Mouse (Mus musculus): ENCODE data around the gene Gm45618. TPM values are rescaled to one million over a fixed set of nuclear protein-coding genes. Genes with fewer than 3 reads are reported as not detected.

Gm45618 gene
- not detected in 2 replicates for polyA plus RNA-seq (2012; rRNA removed)

DNA sequence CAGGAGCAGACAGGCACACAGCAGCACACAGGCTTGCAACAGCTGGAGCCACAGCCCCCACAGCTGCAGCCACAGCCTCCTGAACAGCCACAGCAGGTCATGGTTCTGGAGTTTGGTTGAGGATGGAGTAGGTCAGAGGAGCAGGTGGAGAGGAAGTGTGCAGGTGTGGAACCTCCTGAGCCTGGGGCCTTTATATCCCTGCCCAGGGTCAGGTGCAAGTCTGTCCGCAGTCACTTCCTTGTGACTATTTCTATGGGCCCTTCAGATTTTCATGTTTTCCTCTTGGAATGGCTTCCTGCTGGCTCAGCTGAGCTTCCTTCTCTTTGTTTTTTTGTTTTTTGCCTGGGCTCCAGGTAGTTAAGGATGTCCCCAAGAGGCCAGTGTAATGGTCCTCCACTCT lies at the start of gene Gm45618:
Gene Gm45618, minus strand, starts transcription at position 101 of the 400 bp plus-strand sequence.

DNA sequence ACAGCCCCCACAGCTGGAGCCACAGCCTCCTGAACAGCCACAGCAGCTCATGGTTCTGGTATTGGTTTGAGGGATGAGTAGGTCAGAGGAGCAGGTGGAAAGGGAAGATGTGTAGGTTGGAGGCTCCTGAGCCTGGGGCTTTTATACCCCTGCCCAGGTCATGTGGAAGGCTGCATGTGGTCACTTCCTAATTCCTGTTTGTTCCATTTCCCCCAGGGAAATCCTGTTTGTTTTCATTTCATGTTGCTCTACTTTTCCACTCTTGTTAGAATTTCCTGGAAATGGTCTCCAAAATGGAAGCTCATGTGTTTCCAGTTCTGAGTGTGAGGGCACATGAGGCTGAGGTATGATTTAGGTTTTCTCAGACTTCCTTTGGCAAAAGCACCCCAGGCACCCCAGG lies 45.1 kb upstream of the Gm45618 start, which contains the start of gene Gm4553:
Gene Gm4553, minus strand, starts transcription at position 101 of the 400 bp plus-strand sequence.

DNA sequence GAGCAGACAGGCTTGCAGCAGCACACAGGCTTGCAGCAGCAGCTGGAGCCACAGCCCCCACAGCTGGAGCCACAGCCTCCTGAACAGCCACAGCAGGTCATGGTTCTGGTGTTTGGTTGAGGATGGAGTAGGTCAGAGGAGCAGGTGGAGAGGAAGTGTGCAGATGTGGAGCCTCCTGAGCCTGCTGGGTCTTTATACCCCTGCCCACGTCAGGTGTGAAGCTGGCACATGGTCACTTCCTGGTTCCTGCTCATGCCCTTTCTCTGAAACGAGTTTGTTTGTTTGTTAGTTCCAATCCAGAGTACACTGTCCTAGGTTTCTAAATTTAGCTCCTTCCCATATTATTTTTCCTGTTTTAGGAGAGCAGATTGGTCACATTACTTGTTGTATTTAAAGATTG lies 36.5 kb upstream of the Gm45618 start, which contains the start of gene Gm29735:
Gene Gm29735, minus strand, starts transcription at position 101 of the 400 bp plus-strand sequence.

DNA sequence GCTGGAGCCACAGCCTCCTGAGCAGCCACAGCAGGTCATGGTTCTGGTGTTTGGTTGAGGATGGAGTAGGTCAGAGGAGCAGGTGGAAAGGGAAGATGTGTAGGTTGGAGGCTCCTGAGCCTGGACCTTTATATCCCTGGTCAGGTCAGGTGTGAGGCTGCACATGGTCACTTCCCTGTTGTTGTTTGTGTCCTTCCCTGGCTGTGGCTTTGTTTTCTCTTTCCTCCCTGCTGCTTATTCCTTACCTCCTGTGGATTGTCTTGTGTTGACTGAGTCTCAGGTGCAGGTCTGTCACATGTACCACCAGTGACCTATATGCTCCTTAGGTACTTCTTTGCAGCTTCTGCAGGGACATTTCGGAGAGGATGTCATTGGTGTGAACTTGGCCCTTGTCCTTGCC lies 24.0 kb upstream of the Gm45618 start, which contains the start of gene Gm45337:
Gene Gm45337, minus strand, starts transcription at position 101 of the 400 bp plus-strand sequence.

DNA sequence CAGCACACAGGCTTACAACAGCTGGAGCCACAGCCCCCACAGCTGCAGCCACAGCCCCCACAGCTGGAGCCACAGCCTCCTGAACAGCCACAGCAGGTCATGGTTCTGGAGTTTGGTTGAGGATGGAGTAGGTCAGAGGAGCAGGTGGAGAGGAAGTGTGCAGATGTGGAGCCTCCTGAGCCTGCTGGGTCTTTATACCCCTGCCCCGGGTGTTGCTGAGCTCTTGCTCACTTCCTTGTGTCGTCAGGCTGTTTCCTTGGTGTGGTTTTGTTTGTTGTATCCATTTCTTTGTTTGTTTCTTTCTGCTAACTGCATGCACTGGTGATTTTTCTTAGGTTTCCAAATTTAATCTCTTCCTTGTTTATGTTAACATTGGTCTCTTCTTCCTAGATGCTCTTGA lies 15.4 kb upstream of the Gm45618 start, which contains the start of gene Gm39115:
Gene Gm39115, minus strand, starts transcription at position 101 of the 400 bp plus-strand sequence.

DNA sequence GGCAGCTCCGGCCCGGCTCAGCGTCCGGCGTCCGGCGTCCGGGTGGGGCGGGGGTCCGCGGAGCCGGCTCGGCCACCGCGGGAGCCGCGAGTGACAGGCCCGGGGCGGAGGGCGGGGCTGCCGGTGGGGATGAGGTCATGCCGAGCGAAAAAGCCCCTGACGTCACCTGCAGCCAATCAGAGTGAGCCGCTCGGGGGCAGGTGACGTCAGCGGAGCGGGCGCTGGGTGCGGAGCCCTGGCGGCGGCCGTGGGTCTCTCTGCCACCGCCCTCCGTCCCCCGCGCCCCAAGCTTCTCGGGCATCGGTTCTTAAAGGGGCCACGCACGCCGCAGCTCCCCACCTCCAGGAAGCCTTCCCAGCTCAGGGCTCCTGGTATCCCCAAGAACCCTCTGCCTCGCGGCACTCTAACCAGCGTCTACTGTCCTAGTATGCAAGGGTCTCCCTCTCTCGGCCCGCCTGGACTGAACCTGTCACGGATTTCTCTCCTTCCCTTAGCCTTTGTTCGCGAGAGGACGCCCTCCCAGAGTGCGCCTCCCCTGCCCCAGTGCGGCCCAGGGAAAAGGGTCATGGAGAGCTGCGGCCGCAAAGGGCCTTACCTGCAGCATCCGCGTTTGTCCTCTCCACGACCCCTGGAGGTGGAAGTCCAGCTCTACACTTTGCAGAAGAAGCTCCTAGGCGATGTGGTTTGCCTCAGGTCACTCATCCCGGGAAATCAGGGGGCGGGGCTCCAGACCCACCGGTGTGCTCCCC lies 25.2 kb downstream of the Gm45618 start, which contains the start of gene Dusp8:
Gene Dusp8, minus strand, starts transcription at position 661 of the 749 bp plus-strand sequence.

Other genes with a start within 250 kb of the Gm45618 start
- gene Tollip, start 202.2 kb downstream of the Gm45618 start, polyA plus RNA-seq (2012; rRNA removed) = 29.8 and 46.7 TPM in 2 replicates
- gene Brsk2, start 171.0 kb downstream of the Gm45618 start, polyA plus RNA-seq (2012; rRNA removed) = 58.5 and 70.7 TPM in 2 replicates
- gene Mob2, start 59.7 kb downstream of the Gm45618 start, polyA plus RNA-seq (2012; rRNA removed) = 42.3 and 43.3 TPM in 2 replicates
- gene Dusp8, start 24.9 kb downstream of the Gm45618 start, polyA plus RNA-seq (2012; rRNA removed) = 17.3 and 17.4 TPM in 2 replicates
- gene Gm39115, start 15.3 kb upstream of the Gm45618 start, polyA plus RNA-seq (2012; rRNA removed) = not detected in 2 replicates
- gene Gm45337, start 23.9 kb upstream of the Gm45618 start, polyA plus RNA-seq (2012; rRNA removed) = not detected in 2 replicates
- not detected in 2 replicates for gene Gm29735, start 36.4 kb upstream of the Gm45618 start, polyA plus RNA-seq (2012; rRNA removed)
- not detected in 2 replicates for gene Gm4553, start 45.0 kb upstream of the Gm45618 start, polyA plus RNA-seq (2012; rRNA removed)
- gene Krtap5-2, start 55.3 kb upstream of the Gm45618 start, polyA plus RNA-seq (2012; rRNA removed) = not detected in 2 replicates
- not detected in 2 replicates for gene Gm10153, start 69.7 kb upstream of the Gm45618 start, polyA plus RNA-seq (2012; rRNA removed)
- gene Krtap5-3, start 80.6 kb upstream of the Gm45618 start, polyA plus RNA-seq (2012; rRNA removed) = not detected in 2 replicates
- gene Gm7579, start 91.1 kb upstream of the Gm45618 start, polyA plus RNA-seq (2012; rRNA removed) = not detected in 2 replicates
- not detected in 2 replicates for gene Krtap5-5, start 109.2 kb upstream of the Gm45618 start, polyA plus RNA-seq (2012; rRNA removed)
- not detected in 2 replicates for gene Gm40460, start 120.3 kb upstream of the Gm45618 start, polyA plus RNA-seq (2012; rRNA removed)
- gene Gm2431, start 137.6 kb upstream of the Gm45618 start, polyA plus RNA-seq (2012; rRNA removed) = not detected in 2 replicates
- gene Gm4559, start 153.6 kb upstream of the Gm45618 start, polyA plus RNA-seq (2012; rRNA removed) = not detected in 2 replicates
- not detected in 2 replicates for gene Krtap5-1, start 176.4 kb upstream of the Gm45618 start, polyA plus RNA-seq (2012; rRNA removed)
- not detected in 2 replicates for gene Krtap5-4, start 182.8 kb upstream of the Gm45618 start, polyA plus RNA-seq (2012; rRNA removed)